Mouse (Mus musculus) left cerebral cortex, adult 11 months (tissue): ENCODE measurements around the gene Tmprss11c.
"Not testable (repeated sequence)": the region's sequence is repeated elsewhere in the genome, so short reads cannot be mapped to it uniquely, and the experiment has no call there.

Experiments used
- DNase-seq: peaks from one replicate; pipeline ENCODE4 v3.0.0; 2022; ENCODE audit warnings: low spot score

The Tmprss11c gene

GRCm38 (mm10) chr5:86289208-86289607, at the start of gene Tmprss11c:
TSS of gene Tmprss11c (minus strand) at chr5:86289308.
- DNase-seq, result no peak

GRCm38 (mm10) chr5:86318018-86318956, 29.2 kb upstream of the Tmprss11c start:
- DNase-seq, result not testable (repeated sequence)

- DNase-seq, result no peak
These were observed 17.0 kb upstream of the Tmprss11c start for GRCm38 (mm10) chr5:86306116-86306515.

- DNase-seq, result no peak
These were observed 14.8 kb upstream of the Tmprss11c start for GRCm38 (mm10) chr5:86303877-86304276.

- no peak for DNase-seq
These were observed 42.5 kb downstream of the Tmprss11c start for GRCm38 (mm10) chr5:86246559-86246958.

- DNase-seq, result no peak
These were observed 44.2 kb downstream of the Tmprss11c start for GRCm38 (mm10) chr5:86244880-86245279.

GRCm38 (mm10) chr5:86244275-86244674, 44.8 kb downstream of the Tmprss11c start:
- no peak for DNase-seq

GRCm38 (mm10) chr5:86227156-86227853, 61.8 kb downstream of the Tmprss11c start:
- no peak for DNase-seq

GRCm38 (mm10) chr5:86197801-86198200, 91.3 kb downstream of the Tmprss11c start, which contains the start of gene Gnrhr:
TSS of gene Gnrhr (minus strand) at chr5:86197901.
- DNase-seq, result no peak

GRCm38 (mm10) chr5:86191356-86191755, 97.8 kb downstream of the Tmprss11c start:
- no peak for DNase-seq

- DNase-seq, result no peak
These were observed 98.3 kb downstream of the Tmprss11c start for GRCm38 (mm10) chr5:86190770-86191169.

- no peak for DNase-seq
These were observed 98.8 kb downstream of the Tmprss11c start for GRCm38 (mm10) chr5:86190290-86190689.

- no peak for DNase-seq
These were observed 101.7 kb downstream of the Tmprss11c start for GRCm38 (mm10) chr5:86187441-86187840.
